Mouse (Mus musculus): Measurements from ENCODE around the gene Frmd4a. TPM values are rescaled to one million over a fixed set of nuclear protein-coding genes. Genes with fewer than 3 reads are reported as not detected.

Gene Frmd4a
- polyA plus RNA-seq, 1 experiment from 2014 or later = 33.1 TPM

- Histone ChIP-seq H3K4me1 (peaks cover 26% of the 10 kb centered on the region), H3K9me3 (replicated peaks) (no peaks in the 10 kb centered on the region), H3K27ac (replicated peaks) (no peak overlapping the region), H3K27me3 (ENCODE audit: low read depth, poor library complexity, severe bottlenecking) (no peaks in the 10 kb centered on the region), H3K4me3 (no peak overlapping the region), H3K36me3 (peaks cover 81% of the 10 kb centered on the region)
- 95% methylated on average over 5 of the region's 5 CpGs for WGBS
- no peak for DNase-seq (ENCODE audit: low spot score)
Observed at GRCm38 (mm10) chr2:4532198-4532568, 514.7 kb downstream of the Frmd4a start.

GRCm38 (mm10) chr2:4532945-4533344, 515.4 kb downstream of the Frmd4a start:
- Histone ChIP-seq H3K36me3 (peaks cover 89% of the 10 kb centered on the region), H3K27ac (replicated peaks) (no peak overlapping the region), H3K4me3 (no peak overlapping the region), H3K4me1 (peaks cover 20% of the 10 kb centered on the region), H3K27me3 (ENCODE audit: low read depth, poor library complexity, severe bottlenecking) (no peaks in the 10 kb centered on the region), H3K9me3 (replicated peaks) (no peaks in the 10 kb centered on the region)
- 95% methylated on average over 6 of the region's 6 CpGs for WGBS
- no peak for DNase-seq (ENCODE audit: low spot score)

DNA sequence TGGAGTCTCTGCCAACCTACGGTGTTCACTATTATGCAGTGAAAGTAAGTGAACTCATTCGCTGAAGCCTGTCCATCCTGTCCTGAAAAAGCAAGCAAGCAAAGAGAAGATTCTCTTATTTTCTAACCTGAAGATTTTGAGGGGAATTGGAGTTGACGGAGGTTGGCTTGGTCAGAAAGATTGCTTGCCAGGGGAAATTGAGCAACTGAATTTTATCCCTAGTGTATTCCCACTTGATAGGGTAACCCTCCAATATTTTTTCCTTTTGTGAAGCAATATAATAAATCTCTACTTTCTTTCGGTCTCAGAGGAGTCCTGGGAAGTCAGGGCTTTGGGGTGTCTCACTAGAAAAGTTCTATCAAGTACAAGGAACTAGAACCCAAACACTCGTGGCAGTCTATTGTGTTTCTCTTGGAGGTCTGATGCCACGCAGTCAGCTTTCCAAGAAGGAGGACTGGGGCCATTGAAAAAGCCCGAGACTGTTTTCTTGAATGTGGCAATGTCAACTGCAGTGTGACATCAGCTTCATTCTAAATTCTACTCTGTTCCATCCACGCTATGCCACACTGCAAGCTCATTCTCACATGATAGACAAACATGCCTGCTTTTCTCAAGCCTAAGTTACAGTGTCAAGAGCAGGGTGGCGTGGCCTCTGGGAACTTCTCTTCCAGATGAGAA, 517.8 kb downstream of the Frmd4a start:
- H3K4me1 ChIP-seq = peaks cover 24% of the 10 kb centered on the region
- 91% methylated on average over 9 of the region's 9 CpGs for WGBS
- peaks cover 93% of the 10 kb centered on the region for H3K36me3 ChIP-seq
- no peak overlapping the region for H3K4me3 ChIP-seq
- no peaks in the 10 kb centered on the region for H3K9me3 ChIP-seq (replicated peaks)
- H3K27ac ChIP-seq (replicated peaks) = no peak overlapping the region
- no peak for DNase-seq (ENCODE audit: low spot score)
- no peaks in the 10 kb centered on the region for H3K27me3 ChIP-seq (ENCODE audit: low read depth, poor library complexity, severe bottlenecking)

DNA sequence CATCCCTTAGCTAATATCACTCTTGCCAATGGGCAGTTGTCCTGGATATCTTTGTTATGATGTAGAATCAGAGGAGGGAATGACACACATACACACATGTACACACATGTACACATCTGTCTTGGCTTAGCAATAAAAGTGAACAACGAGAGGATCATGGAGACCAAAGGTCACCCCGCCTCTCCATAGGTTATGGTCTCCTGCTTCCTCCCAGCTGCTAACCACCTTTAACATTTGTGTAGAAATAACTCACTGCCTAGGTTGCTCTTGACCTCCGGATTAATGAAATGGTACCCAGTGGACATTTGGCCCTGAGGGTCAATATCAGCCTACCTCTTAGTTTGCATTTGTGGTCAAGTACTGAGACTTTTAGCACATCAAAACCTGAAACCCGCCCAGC, 523.8 kb downstream of the Frmd4a start:
- Histone ChIP-seq H3K27ac (replicated peaks) (peak overlapping the region; percentile 88), H3K4me3 (no peak overlapping the region), H3K27me3 (ENCODE audit: low read depth, poor library complexity, severe bottlenecking) (no peaks in the 10 kb centered on the region), H3K4me1 (peaks cover 76% of the 10 kb centered on the region), H3K9me3 (replicated peaks) (no peaks in the 10 kb centered on the region), H3K36me3 (peaks cover 58% of the 10 kb centered on the region)
- peak; percentile 44 for DNase-seq (ENCODE audit: low spot score)
- WGBS = 44% methylated on average over 4 of the region's 4 CpGs

DNA sequence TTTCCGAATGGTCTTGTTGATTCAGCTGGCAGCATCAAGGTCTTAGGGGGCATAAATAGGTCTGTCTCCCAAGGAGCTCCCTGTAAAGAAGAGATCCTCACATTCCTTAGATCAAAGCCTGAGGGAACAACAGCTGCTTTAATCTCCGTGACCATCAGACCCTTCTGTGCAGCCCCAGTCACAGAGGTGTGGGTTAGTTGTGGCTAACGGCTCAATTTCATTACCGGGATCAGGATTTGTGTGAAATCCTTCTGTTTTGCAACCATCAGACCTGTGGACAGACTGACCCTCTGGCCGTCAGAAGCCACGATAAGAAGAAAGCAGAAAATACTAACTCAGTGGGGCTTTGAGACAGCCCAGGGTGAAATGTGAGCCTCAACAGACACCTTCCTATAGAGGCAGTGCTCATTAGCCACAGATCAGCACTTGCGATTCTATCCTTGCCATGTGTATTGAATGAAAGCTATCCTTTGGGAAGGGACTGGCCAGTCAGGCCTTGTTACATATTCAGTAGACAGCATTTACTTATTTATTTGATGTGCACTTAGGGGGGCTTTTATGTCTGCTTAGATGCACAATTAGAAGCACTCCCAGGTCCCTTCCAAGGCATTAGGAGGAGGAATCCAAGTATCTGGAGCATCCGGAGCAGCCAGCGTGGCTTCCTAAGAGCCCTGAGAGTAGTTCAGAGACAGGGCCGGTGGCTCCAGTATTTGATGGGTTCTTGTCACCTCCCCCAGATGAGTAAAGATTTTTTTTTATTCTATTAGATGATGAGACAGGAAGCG, 524.5 kb downstream of the Frmd4a start:
- peak; percentile 64 for DNase-seq (ENCODE audit: low spot score)
- Histone ChIP-seq H3K9me3 (replicated peaks) (no peaks in the 10 kb centered on the region), H3K27ac (replicated peaks) (peak overlapping the region; percentile 88), H3K27me3 (ENCODE audit: low read depth, poor library complexity, severe bottlenecking) (no peaks in the 10 kb centered on the region), H3K4me1 (peaks cover 76% of the 10 kb centered on the region), H3K4me3 (peak overlapping the region; percentile 20), H3K36me3 (peaks cover 58% of the 10 kb centered on the region)
- 20% methylated on average over 11 of the region's 11 CpGs for WGBS

DNA sequence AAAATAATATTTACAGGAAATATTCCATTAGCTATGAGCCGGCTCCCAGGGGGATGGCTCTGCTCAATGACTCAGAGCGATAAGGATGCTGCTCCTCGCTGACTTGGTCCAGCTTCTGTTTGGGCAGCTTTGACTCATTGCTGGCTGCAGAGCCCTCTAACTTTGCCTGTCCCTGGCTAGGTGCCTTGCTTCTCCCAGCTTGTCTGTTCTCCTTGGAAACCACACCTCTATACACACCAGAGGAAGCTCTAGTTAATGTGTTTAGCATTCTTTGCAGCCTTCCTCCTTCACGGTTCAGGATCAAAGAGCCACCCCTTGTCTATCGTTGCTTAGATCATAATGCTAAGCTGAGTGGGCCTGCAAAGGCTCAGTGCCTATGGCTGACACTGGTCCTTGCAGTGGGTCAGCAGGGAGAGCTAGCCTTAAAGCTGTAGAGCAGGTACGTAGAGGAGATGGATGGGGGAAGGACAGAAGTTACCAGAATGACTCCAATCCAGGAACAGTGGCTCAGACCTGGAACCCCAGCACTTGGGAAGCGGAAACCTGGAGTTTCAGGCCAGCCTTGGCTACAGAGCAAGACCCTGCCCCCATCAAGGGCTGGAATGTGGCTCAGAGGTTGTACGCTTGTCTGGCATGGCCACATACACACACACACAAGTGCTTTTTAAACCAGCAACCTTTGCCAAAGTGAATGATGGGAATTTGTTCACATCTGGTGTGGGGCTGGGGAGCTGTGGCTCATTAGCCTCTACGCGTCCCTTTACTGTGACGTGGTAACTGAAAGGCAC, 525.3 kb downstream of the Frmd4a start:
- WGBS = 45% methylated on average over 11 of the region's 11 CpGs
- no peaks in the 10 kb centered on the region for H3K27me3 ChIP-seq (ENCODE audit: low read depth, poor library complexity, severe bottlenecking)
- H3K36me3 ChIP-seq = peaks cover 58% of the 10 kb centered on the region
- H3K4me3 ChIP-seq = peak overlapping the region; percentile 20; the same call in 1 of the 2 replicates
- peak; percentile 48 for DNase-seq (ENCODE audit: low spot score)
- H3K27ac ChIP-seq (replicated peaks) = peak overlapping the region; percentile 88
- peaks cover 76% of the 10 kb centered on the region for H3K4me1 ChIP-seq
- no peaks in the 10 kb centered on the region for H3K9me3 ChIP-seq (replicated peaks)

DNA sequence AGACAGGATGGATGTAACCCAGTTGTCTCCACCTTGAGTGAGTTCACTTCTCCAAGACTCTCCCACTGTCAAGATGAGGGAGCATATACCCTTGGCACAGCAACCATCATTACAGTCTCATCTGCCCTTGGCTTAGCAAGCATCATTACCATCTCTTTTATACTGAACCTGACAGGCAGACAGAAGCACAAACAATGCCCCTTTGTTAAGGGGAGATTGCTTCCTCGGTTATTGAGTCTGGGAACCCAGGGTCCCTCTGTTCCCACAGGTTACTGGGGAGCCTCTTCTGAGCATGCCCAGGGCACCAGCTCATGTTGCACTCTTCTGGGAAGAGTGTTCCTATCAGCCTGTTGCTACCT, 525.9 kb downstream of the Frmd4a start:
- H3K4me3 ChIP-seq = no peak overlapping the region
- H3K27me3 ChIP-seq (ENCODE audit: low read depth, poor library complexity, severe bottlenecking) = no peaks in the 10 kb centered on the region
- peak overlapping the region; percentile 88 for H3K27ac ChIP-seq (replicated peaks)
- H3K9me3 ChIP-seq (replicated peaks) = no peaks in the 10 kb centered on the region
- peaks cover 56% of the 10 kb centered on the region for H3K36me3 ChIP-seq
- WGBS = 0% methylated on average over 1 of the region's 1 CpGs
- DNase-seq (ENCODE audit: low spot score) = peak; percentile 40
- H3K4me1 ChIP-seq = peaks cover 71% of the 10 kb centered on the region

DNA sequence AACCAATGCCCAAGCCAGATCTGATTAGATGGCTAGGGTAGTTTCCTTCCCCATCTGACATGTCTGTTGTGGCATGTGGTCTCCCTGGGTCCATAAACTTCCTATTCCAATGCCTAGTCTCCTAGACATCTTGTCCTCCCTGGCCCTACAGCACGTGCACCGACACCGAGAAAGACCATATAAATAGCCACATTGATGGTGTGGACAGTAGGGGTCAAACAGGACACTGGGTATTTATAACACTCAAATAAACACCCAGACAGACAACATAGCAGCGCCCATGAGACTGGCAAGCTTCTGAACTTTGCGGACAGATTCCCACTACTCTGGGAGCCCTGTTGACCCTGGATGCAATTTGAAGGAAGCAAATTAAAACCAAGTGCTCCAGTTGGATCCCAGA, 526.8 kb downstream of the Frmd4a start:
- H3K9me3 ChIP-seq (replicated peaks) = no peaks in the 10 kb centered on the region
- H3K4me1 ChIP-seq = peaks cover 61% of the 10 kb centered on the region
- H3K27me3 ChIP-seq (ENCODE audit: low read depth, poor library complexity, severe bottlenecking) = no peaks in the 10 kb centered on the region
- peaks cover 60% of the 10 kb centered on the region for H3K36me3 ChIP-seq
- H3K27ac ChIP-seq (replicated peaks) = peak overlapping the region; percentile 88
- DNase-seq (ENCODE audit: low spot score) = no peak
- WGBS = 87% methylated on average over 5 of the region's 5 CpGs
- no peak overlapping the region for H3K4me3 ChIP-seq

GRCm38 (mm10) chr2:4545261-4545660, 527.7 kb downstream of the Frmd4a start:
- 90% methylated on average over 6 of the region's 6 CpGs for WGBS
- H3K4me3 ChIP-seq = no peak overlapping the region
- no peak for DNase-seq (ENCODE audit: low spot score)
- no peaks in the 10 kb centered on the region for H3K27me3 ChIP-seq (ENCODE audit: low read depth, poor library complexity, severe bottlenecking)
- no peaks in the 10 kb centered on the region for H3K9me3 ChIP-seq (replicated peaks)
- peak overlapping the region; percentile 88; the same call in 1 of the 2 replicates for H3K27ac ChIP-seq (replicated peaks)
- H3K4me1 ChIP-seq = peaks cover 52% of the 10 kb centered on the region
- H3K36me3 ChIP-seq = peaks cover 60% of the 10 kb centered on the region

DNA sequence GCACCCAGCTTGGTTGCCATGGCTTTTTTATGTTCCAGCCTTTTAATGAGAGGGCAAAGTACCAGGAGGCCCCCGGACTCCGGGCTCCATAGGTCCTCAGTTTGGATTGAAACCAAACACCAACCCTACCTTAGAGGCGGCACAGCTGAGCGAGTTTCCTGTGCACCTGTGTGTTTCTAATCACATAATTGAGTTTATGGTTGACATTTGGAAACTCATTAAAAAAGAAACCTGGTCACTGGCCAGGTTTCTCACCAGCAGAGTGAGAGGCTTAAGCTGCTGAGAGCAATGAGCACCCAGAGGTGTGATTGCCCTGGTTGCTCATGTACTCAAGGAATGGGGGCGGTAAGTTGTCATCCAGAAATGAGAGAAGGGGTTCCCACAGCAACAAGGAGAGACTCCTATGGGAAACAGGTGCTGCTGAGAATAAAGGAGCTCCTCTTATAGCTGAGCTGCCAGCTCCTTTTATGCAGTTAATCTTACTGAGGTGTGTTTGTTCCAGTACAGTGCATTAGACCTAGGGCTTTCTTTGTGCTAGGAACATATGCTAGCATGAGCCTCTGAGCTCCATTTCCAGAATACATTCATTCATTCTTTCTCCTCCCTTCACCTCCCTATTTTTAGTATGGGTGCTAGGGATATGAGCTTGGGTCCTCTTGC, 529.6 kb downstream of the Frmd4a start:
- H3K36me3 ChIP-seq = peaks cover 74% of the 10 kb centered on the region

DNA sequence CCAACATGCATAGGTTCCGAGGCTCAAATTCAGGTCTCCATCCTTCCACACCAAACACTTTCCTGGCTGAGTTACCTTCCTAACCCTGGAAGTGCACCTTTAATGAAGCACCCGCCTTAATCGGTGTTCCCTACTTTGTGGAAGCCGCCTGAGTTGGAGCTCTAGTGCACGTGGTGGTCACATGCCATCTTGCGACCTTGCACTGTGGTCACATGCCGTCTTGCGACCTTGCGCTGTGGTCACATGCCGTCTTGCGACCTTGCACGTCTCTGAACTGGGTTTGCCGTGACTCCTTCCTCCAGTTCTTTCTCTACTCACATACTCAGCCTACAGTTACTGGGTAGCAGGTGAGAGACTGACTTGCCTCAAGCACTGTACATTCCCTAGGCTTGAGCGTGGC, 531.8 kb downstream of the Frmd4a start:
- no peak overlapping the region for H3K4me3 ChIP-seq
- peaks cover 84% of the 10 kb centered on the region for H3K36me3 ChIP-seq
- no peaks in the 10 kb centered on the region for H3K27me3 ChIP-seq (ENCODE audit: low read depth, poor library complexity, severe bottlenecking)
- 94% methylated on average over 14 of the region's 14 CpGs for WGBS
- no peak overlapping the region; the same call in 1 of the 2 replicates for H3K27ac ChIP-seq (replicated peaks)
- H3K4me1 ChIP-seq = peaks cover 25% of the 10 kb centered on the region
- no peak for DNase-seq (ENCODE audit: low spot score)
- H3K9me3 ChIP-seq (replicated peaks) = 0 out of 2 replicates have a peak, but pooled peaks cover 8% of the 10 kb centered on the region

More for the DNA sequence above, 529.6 kb downstream of the Frmd4a start:
- Histone ChIP-seq H3K27me3 (ENCODE audit: low read depth, poor library complexity, severe bottlenecking) (no peaks in the 10 kb centered on the region), H3K4me3 (no peak overlapping the region), H3K4me1 (peaks cover 46% of the 10 kb centered on the region), H3K27ac (replicated peaks) (no peak overlapping the region), H3K9me3 (replicated peaks) (0 out of 2 replicates have a peak, but pooled peaks cover 8% of the 10 kb centered on the region)
- whole genome bisulfite sequencing = 94% methylated on average over 5 of the region's 5 CpGs
- no peak for DNase-seq (ENCODE audit: low spot score)

All from midbrain, embryonic 10.5 days (tissue).